ENCODE assay signal across 12 mouse cellular contexts in the genomic region with DNA sequence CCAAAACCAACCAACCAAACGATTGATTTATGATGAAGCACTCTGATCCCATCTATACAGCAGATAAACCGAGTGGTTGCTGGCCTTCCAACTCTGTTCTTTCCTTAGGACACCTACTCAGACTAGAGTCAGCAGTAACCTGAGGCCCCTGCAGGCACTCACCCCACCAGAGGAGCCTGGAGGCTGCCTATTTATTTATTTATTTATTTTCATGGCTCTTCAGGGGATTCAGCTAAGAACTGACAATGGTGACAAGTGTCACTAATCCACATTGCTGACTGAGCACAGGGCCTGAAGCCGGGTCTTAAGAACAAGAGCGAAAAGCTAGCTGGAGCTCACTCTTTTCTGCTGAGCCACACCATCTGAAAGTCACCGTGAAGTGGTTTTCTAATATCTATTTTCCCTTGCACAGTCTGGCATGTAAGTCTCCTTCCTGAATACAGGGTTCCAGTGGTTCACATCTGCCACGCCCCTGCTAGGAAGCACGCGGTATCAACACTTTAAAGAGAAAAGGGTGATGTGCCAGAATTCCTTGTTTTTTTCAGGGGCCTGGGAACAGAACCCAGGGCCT. TPM values are rescaled to one million over a fixed set of nuclear protein-coding genes. Genes with fewer than 3 reads are reported as not detected.
A peak's percentile ranks its signal among the peaks of the same experiment; 100 is the strongest.
DNase-seq lines count a peak whose midpoint lies in the region; ATAC-seq lines count a peak whose summit lies in the region.
"Had no signal": no experiment of that assay in that cellular context is flagged by ENCODE, and none has a peak within 500 bp of the region (broad histone marks: within the 10 kb centered on the region; RNA-seq: fewer than 3 reads in every experiment).

No protein-coding gene starts in this region.

- H3K4me1 ChIP-seq in heart, embryonic 10.5 days = peaks cover 25% of the 10 kb centered on the region
- peaks cover 22% of the 10 kb centered on the region for H3K4me1 ChIP-seq in heart, embryonic 12.5 days (replicated peaks)
- peaks cover 38% of the 10 kb centered on the region for H3K4me1 ChIP-seq in forebrain, embryonic 12.5 days
- H3K4me1 ChIP-seq in limb, embryonic 12.5 days (replicated peaks) = peaks cover 16% of the 10 kb centered on the region

- H3K27ac ChIP-seq in heart, embryonic 10.5 days = no peak overlapping the region
- H3K27ac ChIP-seq in heart, embryonic 12.5 days (ENCODE audit: poor library complexity, severe bottlenecking) = no peak overlapping the region
- peak overlapping the region; percentile 59 for H3K27ac ChIP-seq in forebrain, embryonic 12.5 days
- peak overlapping the region; percentile 53; the same call in 1 of the 2 replicates for H3K27ac ChIP-seq in limb, embryonic 12.5 days

- H3K9ac ChIP-seq in heart, embryonic 12.5 days = no peak overlapping the region
- H3K9ac ChIP-seq in forebrain, embryonic 12.5 days = no peak overlapping the region
- H3K9ac ChIP-seq in limb, embryonic 12.5 days (replicated peaks) = no peak overlapping the region

- H3K9me3 ChIP-seq in heart, embryonic 10.5 days = no peaks in the 10 kb centered on the region
- no peaks in the 10 kb centered on the region for H3K9me3 ChIP-seq in heart, embryonic 12.5 days (replicated peaks)
- H3K9me3 ChIP-seq in forebrain, embryonic 12.5 days = no peaks in the 10 kb centered on the region
- peaks cover 6% of the 10 kb centered on the region; the same call in 1 of the 2 replicates for H3K9me3 ChIP-seq in limb, embryonic 12.5 days

- DNase-seq in heart, embryonic 10.5 days (ENCODE audit: low spot score) = peak; percentile 50
- peak; percentile 51 for DNase-seq in 416B (ENCODE audit: low read depth)
- DNase-seq in cerebellum, adult 9-11 months = no peak
- no peak for DNase-seq in cerebellum, adult 11 months
- DNase-seq in kidney, postnatal 25 days = no peak
- DNase-seq: gastrocnemius, postnatal 10 days; lung, postnatal 14 days had no signal

- no peak overlapping the region for H3K4me3 ChIP-seq in heart, embryonic 10.5 days
- H3K4me3 ChIP-seq in heart, embryonic 12.5 days = no peak overlapping the region
- H3K4me3 ChIP-seq in forebrain, embryonic 12.5 days (replicated peaks) = no peak overlapping the region
- no peak overlapping the region for H3K4me3 ChIP-seq in limb, embryonic 12.5 days (replicated peaks)

- 36% methylated on average over 8 of the region's 8 CpGs for WGBS in heart, embryonic 10.5 days
- WGBS in heart, embryonic 12.5 days = 48% methylated on average over 8 of the region's 8 CpGs
- 48% methylated on average over 8 of the region's 8 CpGs for WGBS in forebrain, embryonic 12.5 days
- WGBS in limb, embryonic 12.5 days = 45% methylated on average over 8 of the region's 8 CpGs

- no peaks in the 10 kb centered on the region for H3K27me3 ChIP-seq in heart, embryonic 10.5 days (ENCODE audit: insufficient read depth, poor library complexity, severe bottlenecking)
- H3K27me3 ChIP-seq in heart, embryonic 12.5 days (replicated peaks) = no peaks in the 10 kb centered on the region
- no peaks in the 10 kb centered on the region for H3K27me3 ChIP-seq in forebrain, embryonic 12.5 days
- H3K27me3 ChIP-seq in limb, embryonic 12.5 days = no peaks in the 10 kb centered on the region
- H3K27me3 ChIP-seq: Patski had no signal

- H3K36me3 ChIP-seq in heart, embryonic 10.5 days = peaks cover 4% of the 10 kb centered on the region; the same call in 1 of the 2 replicates
- peaks cover 10% of the 10 kb centered on the region; the same call in 1 of the 2 replicates for H3K36me3 ChIP-seq in heart, embryonic 12.5 days
- peaks cover 10% of the 10 kb centered on the region for H3K36me3 ChIP-seq in forebrain, embryonic 12.5 days (replicated peaks)
- peaks cover 13% of the 10 kb centered on the region; the same call in 1 of the 2 replicates for H3K36me3 ChIP-seq in limb, embryonic 12.5 days

- no peak for ATAC-seq in heart, embryonic 12.5 days (ENCODE audit: insufficient number of reproducible peaks, low FRiP score)
- ATAC-seq in forebrain, embryonic 12.5 days (ENCODE audit: low FRiP score) = peak; percentile 24; the same call in 1 of the 2 replicates
- no peak for ATAC-seq in limb, embryonic 12.5 days (ENCODE audit: insufficient number of reproducible peaks, insufficient read depth, low FRiP score, low TSS enrichment, low read depth)
- ATAC-seq: intestine, postnatal 0 days; Patski had no signal

- no peak overlapping the region for H3K4me2 ChIP-seq in heart, embryonic 12.5 days
- no peak overlapping the region for H3K4me2 ChIP-seq in forebrain, embryonic 12.5 days
- H3K4me2 ChIP-seq in limb, embryonic 12.5 days = no peak overlapping the region

RNA-seq across cellular contexts. Expression of a gene that starts 6.9 kb away (rescaled TPM):
- 30.8 and 51.9 TPM in 2 replicates for polyA plus RNA-seq in heart, embryonic 10.5 days (2016; fragmentation: Nextera tagmentation; extraction: Ambion mirVana)
- polyA plus RNA-seq in heart, embryonic 12.5 days (2016; fragmentation: Nextera tagmentation; extraction: Ambion mirVana) = 78.2 and 84.1 TPM in 2 replicates
- polyA plus RNA-seq in forebrain, embryonic 12.5 days (2016; fragmentation: Nextera tagmentation; extraction: Ambion mirVana) = 258 and 264 TPM in 2 replicates
- 131 and 135 TPM in 2 replicates for polyA plus RNA-seq in limb, embryonic 12.5 days (2016; fragmentation: Nextera tagmentation; extraction: Ambion mirVana)

Comparison
In these comparisons a context has a peak if more than half of its experiments do, and no peak if none do; other contexts are left out.
1. DNase-seq: peak in heart, embryonic 10.5 days (single experiment) and 416B (single experiment); none in cerebellum, adult 9-11 months (single experiment), cerebellum, adult 11 months (single experiment) and kidney, postnatal 25 days (0 of 2).
2. H3K27ac ChIP-seq: peak in forebrain, embryonic 12.5 days (single experiment) and limb, embryonic 12.5 days (single experiment); none in heart, embryonic 10.5 days (single experiment) and heart, embryonic 12.5 days (single experiment).